8 mouse cellular contexts compared by ENCODE assay signal in genomic region chr16:5146367-5147036, GRCm38 (mm10). TPM values are rescaled to one million over a fixed set of nuclear protein-coding genes. Genes with fewer than 3 reads are reported as not detected.
DNase-seq lines count a peak whose midpoint lies in the region; ATAC-seq and TF ChIP-seq lines count a peak whose summit lies in the region.

No protein-coding gene starts in this region.

- CTCF ChIA-PET in Patski (lab: Charles Lee), result interaction anchor here (0.9 to 1.2 kb wide), 2 partner anchors 11 to 106 kb away, joined by 3 to 5 read pairs; no protein-coding TSS in a partner anchor

- TF ChIP-seq EP300 in lung, postnatal 0 days (IDR thresholded peaks at IDR 0.05), result no peak

- ATAC-seq in Patski, result peak; percentile 90
- peak; percentile 78 for ATAC-seq in forebrain, embryonic 14.5 days
- ATAC-seq in lung, postnatal 0 days, result peak; percentile 97
- ATAC-seq in inflammation-experienced regulatory T-cells, adult 6 months, result no peak

- H3K9me3 ChIP-seq in forebrain, embryonic 14.5 days (replicated peaks; ENCODE audit: control insufficient read depth, low read length), result no peaks in the 10 kb centered on the region
- H3K9me3 ChIP-seq in lung, postnatal 0 days (ENCODE audit: low read length), result no peaks in the 10 kb centered on the region

- POLR2A ChIA-PET in Patski (lab: Charles Lee), result no interaction called here

- H3K27ac ChIP-seq in forebrain, embryonic 14.5 days (ENCODE audit: low read depth, low read length), result no peak overlapping the region
- H3K27ac ChIP-seq in lung, postnatal 0 days (ENCODE audit: low read length), result no peak overlapping the region

- H3K4me3 ChIP-seq in forebrain, embryonic 14.5 days (ENCODE audit: low read depth, low read length), result peak overlapping the region; percentile 23
- H3K4me3 ChIP-seq in lung, postnatal 0 days (ENCODE audit: low read depth, low read length), result peak overlapping the region; percentile 21

- H3K4me1 ChIP-seq in forebrain, embryonic 14.5 days (ENCODE audit: control insufficient read depth, insufficient read depth, low read length), result no peaks in the 10 kb centered on the region
- no peaks in the 10 kb centered on the region for H3K4me1 ChIP-seq in lung, postnatal 0 days (ENCODE audit: insufficient read depth, low read depth, low read length)

- peak overlapping the region; percentile 50 for H3K4me2 ChIP-seq in forebrain, embryonic 14.5 days (ENCODE audit: low read length)
- H3K4me2 ChIP-seq in lung, postnatal 0 days (replicated peaks; ENCODE audit: low read depth, low read length), result peak overlapping the region; percentile 50

- H3K9ac ChIP-seq in forebrain, embryonic 14.5 days (ENCODE audit: low read length), result peak overlapping the region; percentile 46; the same call in 1 of the 2 replicates
- no peak overlapping the region for H3K9ac ChIP-seq in lung, postnatal 0 days (replicated peaks; ENCODE audit: low read depth)

- DNase-seq in Patski (ENCODE audit: low read depth, low spot score), result no peak
- peak; percentile 58 for DNase-seq in cerebellum, adult 11 months
- peak; percentile 69 for DNase-seq in forebrain, embryonic 14.5 days (ENCODE audit: low spot score)
- DNase-seq in heart, postnatal 36 days, result peak; percentile 43 to 52
- DNase-seq in large intestine, adult 2 months (ENCODE audit: low read depth, low spot score), result peak; percentile 64
- peak; percentile 92 for DNase-seq in lung, postnatal 0 days (ENCODE audit: low spot score)
- peak; percentile 88 for DNase-seq in retina, postnatal 1 day

- H3K27me3 ChIP-seq in Patski, result peaks cover 9% of the 10 kb centered on the region
- no peaks in the 10 kb centered on the region for H3K27me3 ChIP-seq in forebrain, embryonic 14.5 days (replicated peaks; ENCODE audit: control insufficient read depth, insufficient read depth, low read length)
- 0 out of 2 replicates have a peak, but pooled peaks cover 7% of the 10 kb centered on the region for H3K27me3 ChIP-seq in lung, postnatal 0 days (replicated peaks; ENCODE audit: insufficient read depth, low read length)

- in situ Hi-C loops in Patski (cut with MboI; ENCODE audit: low pct_unique_long_range_greater_than_20kb), result loop anchor here (10.0 to 25.0 kb wide), 2 partner anchors 92 to 459 kb away; partner anchors contain the start of genes Coro7 and Ubn1

- TF ChIP-seq CTCF in Patski (IDR thresholded peaks at IDR 0.05), result no peak
- TF ChIP-seq CTCF in lung, postnatal 0 days (IDR thresholded peaks at IDR 0.05), result no peak

- H3K36me3 ChIP-seq in forebrain, embryonic 14.5 days (ENCODE audit: control insufficient read depth, insufficient read depth, low read length), result no peaks in the 10 kb centered on the region
- H3K36me3 ChIP-seq in lung, postnatal 0 days (ENCODE audit: insufficient read depth, low read length), result no peaks in the 10 kb centered on the region

- intact Hi-C loops in heart, postnatal 36 days (cut with DNase I), result loop anchor here (2.0 to 5.0 kb wide), 2 partner anchors 48 to 89 kb away; no protein-coding TSS in a partner anchor

- WGBS in forebrain, embryonic 14.5 days, result 2% methylated on average over 26 of the region's 26 CpGs
- whole genome bisulfite sequencing in large intestine, adult 2 months, result 2% methylated on average over 26 of the region's 26 CpGs
- WGBS in lung, postnatal 0 days, result 3% methylated on average over 26 of the region's 26 CpGs

RNA-seq across cellular contexts. Expression of gene Sec14l5, which starts 0.4 kb away (rescaled TPM):
- polyA plus RNA-seq in Patski (2021), result not detected
- 0.17 TPM in 1 of 2 replicates, not detected in the other for polyA plus RNA-seq in forebrain, embryonic 14.5 days (2014; fragmentation: Nextera tagmentation; extraction: Ambion mirVana)
- total RNA-seq in heart, postnatal 36 days (2021), result under 1 TPM; 0.51 to 0.78 TPM
- 0.01 TPM in 1 of 2 replicates, not detected in the other for polyA plus RNA-seq in large intestine, adult 2 months (2012; rRNA removed)
- 0.20 and 0.27 TPM in 2 replicates for polyA plus RNA-seq in lung, postnatal 0 days (2015; fragmentation: Nextera tagmentation; extraction: Ambion mirVana)
- polyA plus RNA-seq in inflammation-experienced regulatory T-cells, adult 6 months (2017; shearing (Covaris generic)), result not detected

RNA-seq across cellular contexts. Expression of gene Ppl, which starts 14.3 kb away (rescaled TPM):
- polyA plus RNA-seq in Patski (2021), result 0.03 TPM
- 0.08 and 0.11 TPM in 2 replicates for polyA plus RNA-seq in forebrain, embryonic 14.5 days (2014; fragmentation: Nextera tagmentation; extraction: Ambion mirVana)
- total RNA-seq in heart, postnatal 36 days (2021), result 1 to 10 TPM; 4.9 to 6.7 TPM
- 0.81 and 0.86 TPM in 2 replicates for polyA plus RNA-seq in large intestine, adult 2 months (2012; rRNA removed)
- polyA plus RNA-seq in lung, postnatal 0 days (2015; fragmentation: Nextera tagmentation; extraction: Ambion mirVana), result 10.4 and 11.0 TPM in 2 replicates
- under 1 TPM in 2 of 3 experiments, not detected in 1; 0.10 to 0.12 TPM for polyA plus RNA-seq in inflammation-experienced regulatory T-cells, adult 6 months (2017; shearing (Covaris generic))

RNA-seq across cellular contexts. Expression of gene Nagpa, which starts 57.3 kb away (rescaled TPM):
- 20.2 TPM for polyA plus RNA-seq in Patski (2021)
- polyA plus RNA-seq in forebrain, embryonic 14.5 days (2014; fragmentation: Nextera tagmentation; extraction: Ambion mirVana), result 7.4 and 8.1 TPM in 2 replicates
- total RNA-seq in heart, postnatal 36 days (2021), result 10 to 100 TPM; 13.4 to 14.5 TPM
- polyA plus RNA-seq in large intestine, adult 2 months (2012; rRNA removed), result 31.4 and 36.4 TPM in 2 replicates
- 13.4 and 14.5 TPM in 2 replicates for polyA plus RNA-seq in lung, postnatal 0 days (2015; fragmentation: Nextera tagmentation; extraction: Ambion mirVana)
- 10 to 100 TPM; 10.4 to 18.7 (median 13.5) TPM for polyA plus RNA-seq in inflammation-experienced regulatory T-cells, adult 6 months (2017; shearing (Covaris generic))
